Mouse (Mus musculus) cerebellum, adult 2 months (tissue): ENCODE data around the gene Kdm2a.

ENCODE experiments used
- CTCF ChIP-seq: fragments of 200-500 bp; IDR thresholded peaks from 2 replicates; pipeline ENCODE4 v1.5.1; 2011; ENCODE audit warnings: low read depth, mild to moderate bottlenecking, control low read depth, low read length, moderate library complexity, borderline replicate concordance; ENCODE audit not compliant: insufficient read depth
- POLR2A ChIP-seq: fragments of 200-500 bp; IDR thresholded peaks from 2 replicates; pipeline ENCODE4 v1.6.1; 2011; ENCODE audit warnings: low read length, control low read depth, borderline replicate concordance; ENCODE audit not compliant: insufficient read depth

DNA sequence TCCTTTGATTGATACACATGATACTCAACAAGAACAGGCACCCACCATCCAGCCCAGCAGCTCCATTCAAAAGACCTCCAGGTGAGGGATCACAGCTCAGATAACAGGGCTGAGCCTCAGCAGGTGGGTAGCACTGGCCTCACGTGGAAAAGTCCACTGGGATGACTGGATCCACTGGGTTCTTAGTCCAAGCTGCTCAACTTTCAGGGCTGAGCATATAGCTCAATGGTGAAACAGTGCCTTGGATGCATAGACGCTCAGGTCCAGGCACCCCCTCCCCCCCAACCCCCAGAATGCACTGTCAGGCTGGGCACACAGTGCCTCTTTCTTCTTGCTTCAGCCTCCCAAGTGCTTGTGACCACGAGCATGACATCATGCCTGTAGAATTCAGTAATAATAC lies 24.9 kb upstream of the Kdm2a start:
- no peak for TF ChIP-seq CTCF
- TF ChIP-seq POLR2A, result no peak
